Mouse (Mus musculus): ENCODE data around the gene Sema4a. TPM values are rescaled to one million over a fixed set of nuclear protein-coding genes. Genes with fewer than 3 reads are reported as not detected.

Gene Sema4a
- total RNA-seq (2021): 10 to 100 TPM; 33.3 to 42.8 TPM

GRCm38 (mm10) chr3:88460983-88461696, at the start of gene Sema4a:
Gene Sema4a, minus strand, starts transcription at chr3:88461182.
- DNase-seq (ENCODE audit: extremely low spot score in 1 of 2, low spot score in 1 of 2): no peak

- peak; percentile 70 to 76 for DNase-seq (ENCODE audit: extremely low spot score in 1 of 2, low spot score in 1 of 2)
These were observed 48.9 kb upstream of the Sema4a start, which contains the start of gene Lmna for GRCm38 (mm10) chr3:88509692-88510420. Gene Lmna, minus strand, starts transcription at chr3:88509956.

GRCm38 (mm10) chr3:88509250-88509649, 48.3 kb upstream of the Sema4a start:
- DNase-seq (ENCODE audit: extremely low spot score in 1 of 2, low spot score in 1 of 2): no peak

GRCm38 (mm10) chr3:88505765-88506164, 44.8 kb upstream of the Sema4a start:
- DNase-seq (ENCODE audit: extremely low spot score in 1 of 2, low spot score in 1 of 2): no peak

GRCm38 (mm10) chr3:88505081-88505480, 44.1 kb upstream of the Sema4a start:
- DNase-seq (ENCODE audit: extremely low spot score in 1 of 2, low spot score in 1 of 2): no peak

GRCm38 (mm10) chr3:88503881-88504746, 43.1 kb upstream of the Sema4a start:
- no peak for DNase-seq (ENCODE audit: extremely low spot score in 1 of 2, low spot score in 1 of 2)

- no peak for DNase-seq (ENCODE audit: extremely low spot score in 1 of 2, low spot score in 1 of 2)
These were observed 42.5 kb upstream of the Sema4a start for GRCm38 (mm10) chr3:88503505-88503863.

- peak; percentile 82 to 85 for DNase-seq (ENCODE audit: extremely low spot score in 1 of 2, low spot score in 1 of 2)
These were observed 41.9 kb upstream of the Sema4a start for GRCm38 (mm10) chr3:88502641-88503504.

- no peak for DNase-seq (ENCODE audit: extremely low spot score in 1 of 2, low spot score in 1 of 2)
These were observed 41.1 kb upstream of the Sema4a start for GRCm38 (mm10) chr3:88502031-88502571.

- no peak for DNase-seq (ENCODE audit: extremely low spot score in 1 of 2, low spot score in 1 of 2)
These were observed 40.5 kb upstream of the Sema4a start for GRCm38 (mm10) chr3:88501366-88502030.

- no peak for DNase-seq (ENCODE audit: extremely low spot score in 1 of 2, low spot score in 1 of 2)
These were observed 39.8 kb upstream of the Sema4a start for GRCm38 (mm10) chr3:88500655-88501365.

- no peak for DNase-seq (ENCODE audit: extremely low spot score in 1 of 2, low spot score in 1 of 2)
These were observed 39.1 kb upstream of the Sema4a start for GRCm38 (mm10) chr3:88500087-88500486.

- DNase-seq (ENCODE audit: extremely low spot score in 1 of 2, low spot score in 1 of 2): no peak
These were observed 38.6 kb upstream of the Sema4a start for GRCm38 (mm10) chr3:88499580-88499979.

- no peak for DNase-seq (ENCODE audit: extremely low spot score in 1 of 2, low spot score in 1 of 2)
These were observed 34.9 kb upstream of the Sema4a start for GRCm38 (mm10) chr3:88495741-88496415.

GRCm38 (mm10) chr3:88494836-88495628, 34.0 kb upstream of the Sema4a start:
- DNase-seq (ENCODE audit: extremely low spot score in 1 of 2, low spot score in 1 of 2): no peak

GRCm38 (mm10) chr3:88493706-88494582, 33.0 kb upstream of the Sema4a start:
- DNase-seq (ENCODE audit: extremely low spot score in 1 of 2, low spot score in 1 of 2): no peak

Measured in layer of hippocampus, postnatal 25 days (tissue).